ENCODE assay signal across 8 mouse cellular contexts in the genomic region with DNA sequence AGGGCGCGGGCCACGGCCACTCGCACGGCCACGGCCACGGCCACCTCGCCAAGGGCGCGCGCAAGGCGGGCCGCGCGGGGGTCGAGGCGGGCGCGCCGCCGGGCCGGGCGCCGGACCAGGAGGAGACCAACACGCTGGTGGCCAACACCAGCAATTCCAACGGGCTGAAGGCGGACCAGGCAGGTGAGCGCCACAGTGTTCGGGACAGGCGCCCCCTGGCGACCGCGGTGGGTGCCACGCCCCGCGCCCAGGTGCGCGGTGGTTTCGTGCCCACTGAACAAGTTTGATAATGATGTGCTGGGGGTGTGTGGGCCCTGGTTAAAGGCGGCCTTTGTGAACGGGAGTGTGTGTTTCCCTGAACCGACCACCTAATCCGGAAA. TPM values are rescaled to one million over a fixed set of nuclear protein-coding genes. Genes with fewer than 3 reads are reported as not detected.
DNase-seq lines count a peak whose midpoint lies in the region; ATAC-seq and TF ChIP-seq lines count a peak whose summit lies in the region.

No protein-coding gene starts in this region.

- DNase-seq in adipocyte (ENCODE audit: low spot score): peak; percentile 70
- peak; percentile 57 to 65 for DNase-seq in gastrocnemius, adult 8-10 months (ENCODE audit: low spot score in 2 of 2)
- peak; percentile 74 for DNase-seq in hindbrain, postnatal 0 days (ENCODE audit: low spot score)
- peak; percentile 83 to 87 for DNase-seq in left cerebral cortex, adult 2 months (ENCODE audit: extremely low spot score in 1 of 2, low spot score in 2 of 2)
- peak; percentile 37 for DNase-seq in retina, postnatal 7 days (ENCODE audit: low read depth, low spot score)
- DNase-seq in urinary bladder, adult 2 months (ENCODE audit: low spot score): peak; percentile 80

- H3K27me3 ChIP-seq in hindbrain, postnatal 0 days (ENCODE audit: insufficient read depth, low read length): no peaks in the 10 kb centered on the region

- peaks cover 7% of the 10 kb centered on the region; the same call in 1 of the 2 replicates for H3K36me3 ChIP-seq in hindbrain, postnatal 0 days (ENCODE audit: insufficient read depth, low read length)
- H3K36me3 ChIP-seq in macrophage (ENCODE audit: inconsistent target): peaks cover 11% of the 10 kb centered on the region; the same call in 1 of the 2 replicates

- WGBS in hindbrain, postnatal 0 days: 0% methylated on average over 43 of the region's 43 CpGs
- 3% methylated on average over 42 of the region's 43 CpGs for whole genome bisulfite sequencing in macrophage (ENCODE audit: missing documents)

- TF ChIP-seq CTCF in cortical plate, adult 2 months (IDR thresholded peaks at IDR 0.05; ENCODE audit: extremely low read depth, insufficient read depth, low read length): peak; percentile 42
- TF ChIP-seq CTCF in hindbrain, postnatal 0 days (IDR thresholded peaks at IDR 0.05; ENCODE audit: low read depth): peak; percentile 69
- peak; percentile 90 for TF ChIP-seq CTCF in left cerebral cortex, adult 2 months (IDR thresholded peaks at IDR 0.05)

- intact Hi-C loops in left cerebral cortex, adult 2 months (cut with DNase I): loop anchor here (1.0 to 10.0 kb wide), 4 partner anchors 45 to 333 kb away; a partner anchor contains a TSS

- no peaks in the 10 kb centered on the region for H3K9me3 ChIP-seq in hindbrain, postnatal 0 days (ENCODE audit: low read length)

- peaks cover 51% of the 10 kb centered on the region for H3K79me2 ChIP-seq in macrophage (ENCODE audit: inconsistent target)

- TF ChIP-seq POLR2A in cortical plate, adult 2 months (IDR thresholded peaks at IDR 0.05; ENCODE audit: extremely low read depth, insufficient read depth, low read length): no peak

- ATAC-seq in hindbrain, postnatal 0 days: peak; percentile 36

- H3K9ac ChIP-seq in hindbrain, postnatal 0 days (replicated peaks; ENCODE audit: low read length): peak overlapping the region; percentile 90

- H3K27ac ChIP-seq in cortical plate, adult 2 months (ENCODE audit: insufficient read depth, low read length): peak overlapping the region; percentile 96
- H3K27ac ChIP-seq in hindbrain, postnatal 0 days: peak overlapping the region; percentile 97
- peak overlapping the region; percentile 96 for H3K27ac ChIP-seq in left cerebral cortex, adult 2 months
- no peak overlapping the region for H3K27ac ChIP-seq in macrophage

- H3K4me1 ChIP-seq in cortical plate, adult 2 months (ENCODE audit: control insufficient read depth, insufficient read depth, low read length): peaks cover 8% of the 10 kb centered on the region
- peaks cover 16% of the 10 kb centered on the region for H3K4me1 ChIP-seq in hindbrain, postnatal 0 days (ENCODE audit: insufficient read depth, low read length)

- H3K4me3 ChIP-seq in cortical plate, adult 2 months (ENCODE audit: insufficient read depth, low read length): peak overlapping the region; percentile 77
- H3K4me3 ChIP-seq in hindbrain, postnatal 0 days (ENCODE audit: low read length): peak overlapping the region; percentile 94
- H3K4me3 ChIP-seq in left cerebral cortex, adult 2 months: peak overlapping the region; percentile 96
- peak overlapping the region; percentile 48 for H3K4me3 ChIP-seq in macrophage (ENCODE audit: inconsistent target)

- H3K4me2 ChIP-seq in hindbrain, postnatal 0 days (ENCODE audit: low read depth, low read length): peak overlapping the region; percentile 90

RNA-seq across cellular contexts. Expression of a gene that starts 0.9 kb away (rescaled TPM):
- 18.5 and 18.6 TPM in 2 replicates for polyA plus RNA-seq in cortical plate, adult 2 months (2012; rRNA removed)
- 1 to 10 TPM; 5.4 to 8.7 (median 7.3) TPM for total RNA-seq in gastrocnemius, adult 8-10 months (2022)
- total RNA-seq in hindbrain, postnatal 0 days (2014; rRNA removed): 22.1 and 27.7 TPM in 2 replicates
- 5.1 TPM in 2 replicates for polyA plus RNA-seq in hindbrain, postnatal 0 days (2015; fragmentation: Nextera tagmentation; extraction: Ambion mirVana)
- total RNA-seq in left cerebral cortex, adult 2 months (2021): 10 to 100 TPM; 33.3 to 36.3 TPM
- total RNA-seq in macrophage (2018; cell fraction: chromatin; rRNA removed): 10 to 100 TPM in 12 of 26 experiments, 1 to 10 TPM in 14; 3.9 to 31.3 (median 9.4) TPM
- total RNA-seq in macrophage (2018; cell fraction: cytosol; rRNA removed): 10 to 100 TPM; 18.0 to 86.1 (median 49.5) TPM
- total RNA-seq in macrophage (2018; cell fraction: nucleus; rRNA removed): 10 to 100 TPM; 21.9 to 89.8 (median 47.1) TPM
- 29.5 to 46.7 TPM (median 43.8 TPM) in 3 replicates for polyA plus RNA-seq in macrophage (2018)
- 11.2 and 12.6 TPM in 2 replicates for polyA plus RNA-seq in urinary bladder, adult 2 months (2012; rRNA removed)
